ENCODE assay signal across 12 mouse cellular contexts in the genomic region with DNA sequence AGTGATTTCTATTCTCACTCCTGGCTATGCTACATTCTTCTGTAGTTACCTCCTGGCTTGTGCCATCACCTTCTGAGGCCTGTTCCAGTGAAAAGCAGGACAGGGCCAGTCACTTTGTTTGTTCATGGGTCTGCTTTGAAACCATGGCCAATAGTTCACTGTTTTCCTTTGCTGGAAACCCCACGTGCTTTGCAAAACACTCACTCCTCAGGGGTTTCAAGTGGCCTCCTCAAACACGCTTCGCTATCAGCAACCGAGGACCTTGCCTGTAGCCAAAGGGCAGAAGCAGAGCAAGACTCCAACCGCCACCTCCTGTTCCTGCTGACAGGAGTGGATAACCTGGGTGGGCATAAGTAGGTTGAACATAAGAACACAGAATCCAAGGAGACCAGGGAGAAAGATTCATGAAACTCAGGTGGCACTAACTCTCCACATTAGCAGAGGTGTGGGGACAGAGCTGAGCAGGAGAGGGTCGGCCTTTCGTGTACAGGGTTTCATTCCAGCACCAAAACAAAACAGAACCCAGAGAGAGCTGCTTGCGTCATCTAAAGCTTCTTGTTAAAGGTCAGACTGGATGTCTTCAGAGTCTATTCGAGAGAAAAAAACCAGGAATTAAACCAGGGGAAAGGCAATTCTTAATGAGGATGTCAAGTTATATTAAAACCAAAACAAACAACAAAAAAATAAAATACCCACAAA. TPM values are rescaled to one million over a fixed set of nuclear protein-coding genes. Genes with fewer than 3 reads are reported as not detected.
DNase-seq lines count a peak whose midpoint lies in the region; ATAC-seq and TF ChIP-seq lines count a peak whose summit lies in the region.
"Had no signal": no experiment of that assay in that cellular context is flagged by ENCODE, and none has a peak within 500 bp of the region (broad histone marks: within the 10 kb centered on the region; RNA-seq: fewer than 3 reads in every experiment).

No protein-coding gene starts in this region.

- intact Hi-C loops in heart, postnatal 14 days (cut with DNase I) = no loop called here

- 0 out of 2 replicates have a peak, but pooled peaks cover 5% of the 10 kb centered on the region for H3K36me3 ChIP-seq in heart, embryonic 12.5 days
- no peaks in the 10 kb centered on the region for H3K36me3 ChIP-seq in heart, embryonic 13.5 days
- 0 out of 2 replicates have a peak, but pooled peaks cover 14% of the 10 kb centered on the region for H3K36me3 ChIP-seq in kidney, postnatal 0 days (ENCODE audit: insufficient read depth, low read length)
- no peaks in the 10 kb centered on the region for H3K36me3 ChIP-seq in hindbrain, postnatal 0 days (ENCODE audit: insufficient read depth, low read length)
- H3K36me3 ChIP-seq: embryonic facial prominence, embryonic 15.5 days had no signal

- WGBS in heart, embryonic 12.5 days = 32% methylated on average over 9 of the region's 9 CpGs
- WGBS in heart, embryonic 13.5 days = 24% methylated on average over 9 of the region's 9 CpGs
- WGBS in kidney, postnatal 0 days = 38% methylated on average over 9 of the region's 9 CpGs
- WGBS in hindbrain, postnatal 0 days = 80% methylated on average over 9 of the region's 9 CpGs

- TF ChIP-seq CTCF in kidney, postnatal 0 days (IDR thresholded peaks at IDR 0.05; ENCODE audit: low read depth) = no peak
- TF ChIP-seq CTCF in hindbrain, postnatal 0 days (IDR thresholded peaks at IDR 0.05; ENCODE audit: low read depth) = no peak

- H3K4me2 ChIP-seq in heart, embryonic 12.5 days = peak overlapping the region; percentile 10
- peak overlapping the region; percentile 39 for H3K4me2 ChIP-seq in heart, embryonic 13.5 days
- no peak overlapping the region for H3K4me2 ChIP-seq in kidney, postnatal 0 days (ENCODE audit: low read length)
- H3K4me2 ChIP-seq in hindbrain, postnatal 0 days (ENCODE audit: low read depth, low read length) = no peak overlapping the region
- H3K4me2 ChIP-seq: embryonic facial prominence, embryonic 15.5 days had no signal

- no peak overlapping the region for H3K4me3 ChIP-seq in heart, embryonic 12.5 days
- H3K4me3 ChIP-seq in heart, embryonic 13.5 days = 0 out of 2 replicates have a peak overlapping the region, but pooled peaks have one; percentile 6
- H3K4me3 ChIP-seq in kidney, postnatal 0 days (replicated peaks; ENCODE audit: low read depth, low read length) = no peak overlapping the region
- H3K4me3 ChIP-seq in hindbrain, postnatal 0 days (ENCODE audit: low read length) = no peak overlapping the region
- H3K4me3 ChIP-seq: embryonic facial prominence, embryonic 15.5 days had no signal

- no peak; the same call in 1 of the 2 replicates for ATAC-seq in heart, embryonic 12.5 days (ENCODE audit: insufficient number of reproducible peaks, low FRiP score)
- ATAC-seq in heart, embryonic 13.5 days (ENCODE audit: extremely low read depth, insufficient number of reproducible peaks, low FRiP score, low TSS enrichment) = no peak
- no peak for ATAC-seq in kidney, postnatal 0 days (replicated peaks; ENCODE audit: low FRiP score, low read depth)
- no peak for ATAC-seq in hindbrain, postnatal 0 days

- H3K9me3 ChIP-seq in heart, embryonic 12.5 days (replicated peaks) = no peaks in the 10 kb centered on the region
- H3K9me3 ChIP-seq in heart, embryonic 13.5 days = no peaks in the 10 kb centered on the region
- H3K9me3 ChIP-seq in kidney, postnatal 0 days (replicated peaks; ENCODE audit: low read length) = no peaks in the 10 kb centered on the region
- no peaks in the 10 kb centered on the region for H3K9me3 ChIP-seq in hindbrain, postnatal 0 days (ENCODE audit: low read length)
- H3K9me3 ChIP-seq: embryonic facial prominence, embryonic 15.5 days had no signal

- H3K9ac ChIP-seq in heart, embryonic 12.5 days = peak overlapping the region; percentile 48; the same call in 1 of the 2 replicates
- H3K9ac ChIP-seq in heart, embryonic 13.5 days = peak overlapping the region; percentile 64
- H3K9ac ChIP-seq in kidney, postnatal 0 days (ENCODE audit: low read depth, low read length) = no peak overlapping the region
- H3K9ac ChIP-seq in hindbrain, postnatal 0 days (replicated peaks; ENCODE audit: low read length) = no peak overlapping the region
- H3K9ac ChIP-seq: embryonic facial prominence, embryonic 15.5 days had no signal

- H3K27me3 ChIP-seq in heart, embryonic 12.5 days (replicated peaks) = no peaks in the 10 kb centered on the region
- H3K27me3 ChIP-seq in heart, embryonic 13.5 days (replicated peaks) = no peaks in the 10 kb centered on the region
- H3K27me3 ChIP-seq in kidney, postnatal 0 days (ENCODE audit: insufficient read depth, low read length) = no peaks in the 10 kb centered on the region
- H3K27me3 ChIP-seq in hindbrain, postnatal 0 days (ENCODE audit: insufficient read depth, low read length) = no peaks in the 10 kb centered on the region
- H3K27me3 ChIP-seq: CH12.LX; embryonic facial prominence, embryonic 15.5 days had no signal

- no peak for DNase-seq in heart, postnatal 14 days
- DNase-seq in kidney, postnatal 0 days (ENCODE audit: low spot score) = no peak
- DNase-seq in lung, postnatal 10 days = peak; percentile 69
- DNase-seq in urinary bladder, postnatal 14 days (ENCODE audit: low spot score) = no peak
- DNase-seq in T-cell, adult 2 months (ENCODE audit: low spot score) = no peak
- DNase-seq in hindbrain, postnatal 0 days (ENCODE audit: low spot score) = no peak
- DNase-seq: cerebellum, adult 11-12 months; right cerebral cortex, postnatal 4 days had no signal

- peaks cover 62% of the 10 kb centered on the region for H3K4me1 ChIP-seq in heart, embryonic 12.5 days (replicated peaks)
- H3K4me1 ChIP-seq in heart, embryonic 13.5 days = peaks cover 63% of the 10 kb centered on the region
- H3K4me1 ChIP-seq in kidney, postnatal 0 days (replicated peaks; ENCODE audit: insufficient read depth, low read length) = peaks cover 18% of the 10 kb centered on the region
- peaks cover 13% of the 10 kb centered on the region for H3K4me1 ChIP-seq in hindbrain, postnatal 0 days (ENCODE audit: insufficient read depth, low read length)

- H3K27ac ChIP-seq in heart, embryonic 12.5 days (ENCODE audit: poor library complexity, severe bottlenecking) = peak overlapping the region; percentile 91
- peak overlapping the region; percentile 91 for H3K27ac ChIP-seq in heart, embryonic 13.5 days (replicated peaks)
- H3K27ac ChIP-seq in kidney, postnatal 0 days = peak overlapping the region; percentile 14; the same call in 1 of the 2 replicates
- no peak overlapping the region for H3K27ac ChIP-seq in hindbrain, postnatal 0 days
- H3K27ac ChIP-seq: embryonic facial prominence, embryonic 15.5 days had no signal

RNA-seq across cellular contexts. Expression of gene Frmd8, which starts 47.5 kb away (rescaled TPM):
- 33.7 and 34.2 TPM in 2 replicates for polyA plus RNA-seq in heart, embryonic 12.5 days (2016; fragmentation: Nextera tagmentation; extraction: Ambion mirVana)
- total RNA-seq in heart, postnatal 14 days (2021) = 10 to 100 TPM; 15.6 to 15.8 TPM
- 27.4 and 29.0 TPM in 2 replicates for polyA plus RNA-seq in heart, embryonic 13.5 days (2015; fragmentation: Nextera tagmentation; extraction: Ambion mirVana)
- 31.6 and 35.9 TPM in 2 replicates for polyA plus RNA-seq in kidney, postnatal 0 days (2015; fragmentation: Nextera tagmentation; extraction: Ambion mirVana)
- total RNA-seq in hindbrain, postnatal 0 days (2014; rRNA removed) = 19.8 and 43.2 TPM in 2 replicates
- 12.5 and 13.7 TPM in 2 replicates for polyA plus RNA-seq in hindbrain, postnatal 0 days (2015; fragmentation: Nextera tagmentation; extraction: Ambion mirVana)

RNA-seq across cellular contexts. Expression of gene Slc25a45, which starts 50.0 kb away (rescaled TPM):
- polyA plus RNA-seq in heart, embryonic 12.5 days (2016; fragmentation: Nextera tagmentation; extraction: Ambion mirVana) = 3.5 and 3.9 TPM in 2 replicates
- total RNA-seq in heart, postnatal 14 days (2021) = 1 to 10 TPM; 3.3 to 4.5 TPM
- polyA plus RNA-seq in heart, embryonic 13.5 days (2015; fragmentation: Nextera tagmentation; extraction: Ambion mirVana) = 3.7 and 4.2 TPM in 2 replicates
- polyA plus RNA-seq in kidney, postnatal 0 days (2015; fragmentation: Nextera tagmentation; extraction: Ambion mirVana) = 19.9 and 24.5 TPM in 2 replicates
- total RNA-seq in hindbrain, postnatal 0 days (2014; rRNA removed) = 2.1 and 6.0 TPM in 2 replicates
- 1.8 and 2.8 TPM in 2 replicates for polyA plus RNA-seq in hindbrain, postnatal 0 days (2015; fragmentation: Nextera tagmentation; extraction: Ambion mirVana)

RNA-seq across cellular contexts. Expression of gene Scyl1, which starts 56.4 kb away (rescaled TPM):
- polyA plus RNA-seq in heart, embryonic 12.5 days (2016; fragmentation: Nextera tagmentation; extraction: Ambion mirVana) = 68.1 and 68.9 TPM in 2 replicates
- 10 to 100 TPM; 66.2 to 67.2 TPM for total RNA-seq in heart, postnatal 14 days (2021)
- polyA plus RNA-seq in heart, embryonic 13.5 days (2015; fragmentation: Nextera tagmentation; extraction: Ambion mirVana) = 55.8 and 59.6 TPM in 2 replicates
- polyA plus RNA-seq in kidney, postnatal 0 days (2015; fragmentation: Nextera tagmentation; extraction: Ambion mirVana) = 63.5 and 65.1 TPM in 2 replicates
- total RNA-seq in hindbrain, postnatal 0 days (2014; rRNA removed) = 84.1 and 96.6 TPM in 2 replicates
- 73.3 and 76.2 TPM in 2 replicates for polyA plus RNA-seq in hindbrain, postnatal 0 days (2015; fragmentation: Nextera tagmentation; extraction: Ambion mirVana)

Comparison
In these comparisons a context has a peak if more than half of its experiments do, and no peak if none do; other contexts are left out.
1. H3K4me2 ChIP-seq: peak in heart, embryonic 12.5 days (single experiment) and heart, embryonic 13.5 days (single experiment); none in kidney, postnatal 0 days (single experiment) and hindbrain, postnatal 0 days (single experiment).
2. H3K9ac ChIP-seq: peak in heart, embryonic 12.5 days (single experiment) and heart, embryonic 13.5 days (single experiment); none in kidney, postnatal 0 days (single experiment) and hindbrain, postnatal 0 days (single experiment).